Mouse (Mus musculus): Measurements from ENCODE around the gene Clca2.
A peak's percentile ranks its signal among the peaks of the same experiment; 100 is the strongest.
"Not testable (repeated sequence)": the region's sequence is repeated elsewhere in the genome, so short reads cannot be mapped to it uniquely, and the experiment has no call there.

Gene Clca2

DNA sequence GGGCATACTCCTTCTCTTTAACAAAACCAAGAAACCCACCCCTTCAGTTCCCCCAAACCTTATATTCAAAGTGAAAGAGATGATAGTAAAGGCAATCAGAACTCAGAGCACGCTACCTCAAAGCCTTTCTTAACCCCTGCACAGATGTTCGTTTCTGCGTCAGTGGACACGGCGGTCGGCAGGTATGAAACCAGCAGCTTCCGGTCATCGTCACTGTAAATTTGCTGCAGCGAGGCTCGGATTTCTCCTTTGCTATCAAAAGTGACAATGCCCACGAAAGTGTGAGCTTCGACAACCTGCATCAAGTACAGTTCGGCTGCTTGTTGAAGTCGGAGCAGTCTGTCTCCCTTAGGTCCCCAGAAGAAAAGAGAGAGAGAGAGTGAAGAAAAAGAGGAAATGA, 13.1 kb downstream of the Clca2 start:
- DNase-seq (ENCODE audit: extremely low read depth, low read depth), result no peak

- DNase-seq (ENCODE audit: extremely low read depth, low read depth), result no peak
Measured at GRCm38 (mm10) chr3:145083081-145083480, 16.2 kb downstream of the Clca2 start.

DNA sequence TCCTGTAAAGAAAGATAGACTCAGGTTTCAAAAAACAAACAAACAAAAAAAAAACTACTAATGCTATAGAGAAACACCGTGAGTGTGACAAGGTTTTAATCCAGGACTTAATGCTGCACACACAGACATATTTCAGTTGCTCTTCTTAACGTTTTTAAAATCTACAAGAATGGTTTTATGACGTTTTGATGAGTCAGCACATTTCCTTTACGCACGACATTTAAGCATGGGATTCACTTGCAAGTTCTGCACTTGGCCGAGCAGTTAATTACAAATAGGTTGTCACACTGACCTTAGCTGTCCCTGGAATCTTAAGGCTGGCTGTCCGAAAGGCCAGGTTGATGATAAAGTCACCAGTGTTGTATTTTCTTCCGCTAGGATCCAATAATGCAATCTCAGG, 18.3 kb downstream of the Clca2 start:
- no peak for DNase-seq (ENCODE audit: extremely low read depth, low read depth)

DNA sequence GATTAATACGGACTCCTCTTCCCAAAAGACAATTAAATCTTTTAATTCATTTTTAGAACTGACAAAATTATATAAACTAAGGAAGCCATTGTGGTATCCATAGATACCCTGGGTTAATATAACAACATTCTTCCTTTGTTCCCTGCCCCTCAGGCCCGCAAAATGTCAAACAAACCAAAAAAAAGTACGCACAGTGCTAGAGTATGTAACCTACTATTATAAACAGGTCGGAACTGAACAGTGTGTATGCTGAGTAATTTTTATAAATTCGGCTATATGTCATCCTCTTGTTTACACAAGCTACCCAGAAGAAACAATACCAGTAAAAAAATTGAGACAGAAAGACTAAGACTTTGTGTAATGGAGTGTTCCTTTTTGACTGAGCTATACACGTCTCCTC, 20.8 kb downstream of the Clca2 start:
- DNase-seq (ENCODE audit: extremely low read depth, low read depth), result no peak

GRCm38 (mm10) chr3:145072339-145072738, 26.9 kb downstream of the Clca2 start:
- no peak for DNase-seq (ENCODE audit: extremely low read depth, low read depth)

DNA sequence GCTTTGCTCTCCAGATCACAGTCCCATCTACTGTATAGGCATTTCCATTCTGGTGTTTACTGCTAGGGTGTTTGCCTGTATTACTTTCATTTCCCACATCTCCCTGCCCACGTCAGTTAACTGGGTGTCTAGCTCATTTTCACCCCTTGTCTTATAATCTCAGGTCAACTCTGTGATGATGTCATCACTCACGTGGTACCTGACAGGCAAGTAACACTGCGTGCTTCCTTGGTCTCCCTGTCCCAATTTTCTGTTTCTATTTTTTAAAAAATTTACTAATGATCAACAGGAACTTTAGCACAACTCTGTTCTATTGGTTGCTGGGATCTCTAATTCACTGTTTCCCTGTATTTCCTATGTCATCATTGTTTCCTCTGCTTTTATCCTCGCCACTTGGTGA, 30.3 kb downstream of the Clca2 start:
- DNase-seq (ENCODE audit: extremely low read depth, low read depth), result no peak

- not testable (repeated sequence) for DNase-seq (ENCODE audit: extremely low read depth, low read depth)
Measured at GRCm38 (mm10) chr3:145055138-145055537, 44.1 kb downstream of the Clca2 start.

GRCm38 (mm10) chr3:145049820-145050219, 49.4 kb downstream of the Clca2 start:
- peak; percentile 96 for DNase-seq (ENCODE audit: extremely low read depth, low read depth)

- no peak for DNase-seq (ENCODE audit: extremely low read depth, low read depth)
Measured at GRCm38 (mm10) chr3:145038813-145039212, 60.4 kb downstream of the Clca2 start.

GRCm38 (mm10) chr3:145032676-145033075, 66.6 kb downstream of the Clca2 start, which contains the start of gene Clca1:
Clca1 (minus strand) TSS chr3:145032776.
- DNase-seq (ENCODE audit: extremely low read depth, low read depth), result no peak

GRCm38 (mm10) chr3:145028036-145028435, 71.2 kb downstream of the Clca2 start:
- no peak for DNase-seq (ENCODE audit: extremely low read depth, low read depth)

GRCm38 (mm10) chr3:145026750-145027149, 72.5 kb downstream of the Clca2 start:
- DNase-seq (ENCODE audit: extremely low read depth, low read depth), result peak; percentile 43

All from MEL-GATA-1-ER (cell line).